In the genomic region with DNA sequence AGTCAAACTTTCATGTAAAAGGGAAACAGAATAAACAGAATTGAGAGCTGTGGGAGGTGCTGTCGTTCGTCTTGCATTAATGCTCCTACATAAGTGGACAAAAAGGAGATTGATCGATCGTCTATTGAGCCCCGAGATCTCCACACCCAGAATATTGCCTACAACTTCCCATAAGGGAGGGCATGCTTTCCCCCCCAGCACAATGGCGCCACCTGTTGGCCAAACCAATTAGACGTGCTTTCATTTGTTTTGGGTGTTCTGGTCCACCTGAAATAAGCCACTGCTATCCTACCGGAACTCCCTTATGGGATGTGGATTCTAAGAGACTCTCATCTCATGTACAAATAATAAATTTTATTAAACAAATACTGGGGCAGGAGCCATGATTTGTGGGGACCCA, we compare ENCODE assay signal across 8 mouse cellular contexts.
A peak's percentile ranks its signal among the peaks of the same experiment; 100 is the strongest.
DNase-seq lines count a peak whose midpoint lies in the region; ATAC-seq and TF ChIP-seq lines count a peak whose summit lies in the region.

No protein-coding gene starts in this region.

- peak; percentile 82 for TF ChIP-seq CTCF in lung, adult 2 months (IDR thresholded peaks at IDR 0.05; ENCODE audit: insufficient read depth, low read length)

- 68% methylated on average over 8 of the region's 8 CpGs for WGBS in neural tube, embryonic 11.5 days
- WGBS in lung, adult 2 months, result 54% methylated on average over 8 of the region's 8 CpGs

- H3K9me3 ChIP-seq in neural tube, embryonic 11.5 days (ENCODE audit: control insufficient read depth, low read length), result no peaks in the 10 kb centered on the region

- H3K4me1 ChIP-seq in neural tube, embryonic 11.5 days (ENCODE audit: control insufficient read depth, insufficient read depth, low read length), result no peaks in the 10 kb centered on the region
- H3K4me1 ChIP-seq in lung, adult 2 months (ENCODE audit: control insufficient read depth, insufficient read depth, low read length), result no peaks in the 10 kb centered on the region

- H3K27me3 ChIP-seq in neural tube, embryonic 11.5 days (ENCODE audit: control insufficient read depth, insufficient read depth, low read length), result no peaks in the 10 kb centered on the region

- DNase-seq in neural tube, embryonic 11.5 days (ENCODE audit: low spot score), result peak; percentile 41
- DNase-seq in neural tube, embryonic 10.5 days (ENCODE audit: extremely low spot score, low spot score), result no peak
- peak; percentile 73 to 76 for DNase-seq in adrenal gland, postnatal 36 days
- DNase-seq in kidney, postnatal 14 days, result peak; percentile 8
- peak; percentile 58 for DNase-seq in lung, adult 2 months
- peak; percentile 74 for DNase-seq in right cerebral cortex, postnatal 14 days
- no peak for DNase-seq in T-cell, adult 2 months (ENCODE audit: low spot score)

- H3K27ac ChIP-seq in neural tube, embryonic 11.5 days (ENCODE audit: low read depth, low read length), result no peak overlapping the region

- H3K4me3 ChIP-seq in neural tube, embryonic 11.5 days (ENCODE audit: low read depth, low read length), result no peak overlapping the region
- no peak overlapping the region for H3K4me3 ChIP-seq in lung, adult 2 months (replicated peaks; ENCODE audit: extremely low read depth, low read depth, low read length)

- ATAC-seq in neural tube, embryonic 11.5 days (ENCODE audit: insufficient read depth, low FRiP score, low TSS enrichment), result no peak
- ATAC-seq in frontal cortex, adult (ENCODE audit: low TSS enrichment), result peak; percentile 78

- no peak overlapping the region for H3K9ac ChIP-seq in neural tube, embryonic 11.5 days (ENCODE audit: low read length)

- no peak overlapping the region for H3K4me2 ChIP-seq in neural tube, embryonic 11.5 days (ENCODE audit: low read depth)

- H3K36me3 ChIP-seq in neural tube, embryonic 11.5 days (ENCODE audit: control insufficient read depth, insufficient read depth, low read length), result no peaks in the 10 kb centered on the region

- TF ChIP-seq POLR2A in lung, adult 2 months (IDR thresholded peaks at IDR 0.05; ENCODE audit: borderline replicate concordance, extremely low read depth, low read depth, low read length), result no peak

Comparison
In these comparisons a context has a peak if more than half of its experiments do, and no peak if none do; other contexts are left out.
1. DNase-seq: peak in neural tube, embryonic 11.5 days (single experiment), adrenal gland, postnatal 36 days (2 of 2), kidney, postnatal 14 days (single experiment), lung, adult 2 months (single experiment) and right cerebral cortex, postnatal 14 days (single experiment); none in neural tube, embryonic 10.5 days (single experiment) and T-cell, adult 2 months (single experiment).